Mouse (Mus musculus) kidney, embryonic 15.5 days (tissue): ENCODE measurements around the gene Foxd4. TPM values are rescaled to one million over a fixed set of nuclear protein-coding genes. Genes with fewer than 3 reads are reported as not detected.
"Not testable (repeated sequence)": the region's sequence is repeated elsewhere in the genome, so short reads cannot be mapped to it uniquely, and the experiment has no call there.

Experiments
- ATAC-seq: fragments of 200-750 bp; cut with Nextera tagmentation; replicated peaks from 2 replicates; pipeline ENCODE4 v1.8.0; 2017; ENCODE audit warnings: moderate TSS enrichment; ENCODE audit not compliant: low FRiP score
- H3K27ac ChIP-seq: fragments of 300-500 bp; sonication (generic); 2 replicates; pipeline ENCODE4 v1.5.1; 2015; ENCODE audit warnings: mild to moderate bottlenecking, inconsistent platforms
- H3K27me3 ChIP-seq: fragments of 300-500 bp; sonication (generic); 2 replicates; pipeline ENCODE4 v1.6.1; 2015; ENCODE audit warnings: inconsistent platforms
- H3K36me3 ChIP-seq: fragments of 300-500 bp; sonication (generic); 2 replicates; pipeline ENCODE4 v1.6.1; 2015; ENCODE audit warnings: inconsistent platforms
- H3K4me1 ChIP-seq: fragments of 300-500 bp; sonication (generic); 2 replicates; pipeline ENCODE4 v1.6.1; 2015; ENCODE audit warnings: inconsistent platforms
- H3K4me2 ChIP-seq: fragments of 300-500 bp; sonication (generic); 2 replicates; pipeline ENCODE4 v1.6.1; 2015; ENCODE audit warnings: moderate library complexity, mild to moderate bottlenecking, inconsistent platforms
- H3K4me3 ChIP-seq: fragments of 300-500 bp; sonication (generic); replicated peaks from 2 replicates; pipeline ENCODE4 v1.5.1; 2015; ENCODE audit warnings: mild to moderate bottlenecking, inconsistent platforms
- H3K9ac ChIP-seq: fragments of 300-500 bp; sonication (generic); 2 replicates; pipeline ENCODE4 v1.6.1; 2015; ENCODE audit warnings: mild to moderate bottlenecking, inconsistent platforms
- H3K9me3 ChIP-seq: fragments of 300-500 bp; sonication (generic); replicated peaks from 2 replicates; pipeline ENCODE4 v1.6.1; 2016; ENCODE audit warnings: inconsistent platforms
- WGBS: fragments of 180-500 bp; shearing (Covaris S2); methylation state at CpG from one replicate; pipeline ENCODE4 v1.1.7; 2015; ENCODE audit warnings: mixed read lengths; 5-methylcytosine and 5-hydroxymethylcytosine counted together
- polyA plus RNA-seq: library from polyadenylated mRNA; unstranded; fragments of >200 nt; fragmentation: Nextera tagmentation; extraction: Ambion mirVana; gene quantifications from 2 replicates; pipeline ENCODE4 v1.2.1, GENCODE M21; 2015

Foxd4 gene
- polyA plus RNA-seq, 1 experiment from 2014 or later = not detected

DNA sequence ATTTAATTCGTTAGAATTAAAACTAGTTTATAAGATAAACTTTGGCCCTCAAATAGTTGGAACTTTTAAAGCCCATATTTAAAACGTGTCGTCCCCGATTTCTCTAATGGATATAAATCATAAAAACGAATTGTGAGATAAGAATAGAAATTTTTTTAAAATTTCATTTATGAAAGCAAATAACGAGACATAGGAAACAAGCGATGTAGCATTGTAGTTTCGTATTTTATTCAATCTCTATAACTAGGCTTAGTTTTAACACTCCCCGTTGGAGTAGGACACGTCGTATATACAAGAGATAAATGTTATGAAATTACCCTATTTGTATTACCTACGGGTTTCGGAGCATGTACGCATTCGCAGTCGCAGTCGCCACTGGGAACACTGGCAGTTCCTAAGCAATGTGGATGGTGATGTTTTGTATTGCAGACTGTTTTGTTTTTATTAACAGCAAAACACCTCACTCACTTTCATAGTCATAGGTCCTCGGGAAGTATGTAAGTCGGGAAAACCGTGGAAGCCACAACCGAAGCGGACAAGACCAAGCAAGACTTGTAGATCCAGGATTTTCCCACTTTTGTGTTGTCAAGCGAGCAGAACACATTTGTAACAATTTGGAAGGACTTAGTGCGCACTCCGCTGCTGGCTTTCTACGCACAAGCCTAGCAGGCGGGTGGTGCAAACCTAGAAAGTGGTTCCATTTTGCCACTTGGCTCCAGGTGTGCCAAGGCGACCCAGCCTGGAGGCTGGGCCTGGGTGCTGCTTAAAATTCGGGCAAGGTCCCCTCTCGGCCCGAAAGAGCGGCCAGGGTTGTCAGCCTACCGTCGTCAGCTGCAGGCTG is 2.0 kb downstream of the Foxd4 start:
- Histone ChIP-seq H3K27ac (no peak overlapping the region), H3K4me3 (peak overlapping the region; percentile 45), H3K9me3 (no peaks in the 10 kb centered on the region), H3K9ac (no peak overlapping the region; the same call in 1 of the 2 replicates), H3K4me1 (peaks cover 34% of the 10 kb centered on the region), H3K36me3 (no peaks in the 10 kb centered on the region), H3K27me3 (peaks cover 89% of the 10 kb centered on the region), H3K4me2 (peak overlapping the region; percentile 75)
- WGBS = 3% methylated on average over 34 of the region's 34 CpGs
- no peak for ATAC-seq

DNA sequence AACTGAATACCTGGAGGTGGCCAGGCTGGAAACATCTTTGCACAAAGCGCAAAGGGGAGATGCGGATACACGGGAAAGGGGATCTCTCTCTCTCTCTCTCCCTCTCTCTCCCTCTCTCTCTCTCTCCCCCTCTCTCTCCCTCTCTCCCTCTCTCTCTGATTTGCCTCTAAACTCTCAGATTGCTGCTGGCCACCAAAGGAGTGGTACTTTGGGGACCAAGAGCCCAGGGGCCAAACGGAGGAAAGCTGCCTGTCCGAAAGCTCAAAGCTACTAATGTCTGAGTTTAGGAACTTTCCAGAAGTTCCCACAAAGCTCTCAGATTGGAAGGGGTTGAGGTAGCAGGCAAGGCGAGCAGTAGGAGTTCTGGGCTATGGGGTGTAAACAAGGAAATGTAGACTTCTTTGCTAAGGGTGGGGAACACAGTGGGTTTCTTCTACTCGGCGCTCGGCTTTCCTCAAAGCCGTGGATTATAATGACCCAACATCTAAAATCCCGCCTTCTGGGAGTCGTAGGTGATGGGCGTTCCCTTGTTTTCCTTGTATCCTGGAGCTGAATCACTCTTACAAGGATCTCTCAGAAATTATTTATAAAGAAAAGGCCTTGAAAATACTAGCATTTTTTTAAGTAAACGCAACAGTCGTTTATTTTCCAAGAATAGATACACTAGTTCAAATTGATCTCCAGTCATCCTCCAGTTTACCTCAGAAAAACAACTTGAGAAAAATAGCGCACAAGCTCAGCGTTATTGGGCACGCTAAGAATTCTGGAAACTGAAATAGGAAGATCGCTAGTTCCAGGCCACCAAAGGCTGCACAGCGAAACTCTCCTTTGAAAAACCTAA is 2.9 kb downstream of the Foxd4 start:
- no peaks in the 10 kb centered on the region for H3K36me3 ChIP-seq
- peaks cover 34% of the 10 kb centered on the region for H3K4me1 ChIP-seq
- 0 out of 2 replicates have a peak overlapping the region, but pooled peaks have one; percentile 54 for H3K4me2 ChIP-seq
- H3K27me3 ChIP-seq = peaks cover 89% of the 10 kb centered on the region
- no peak for ATAC-seq
- H3K9ac ChIP-seq = no peak overlapping the region
- 2% methylated on average over 19 of the region's 20 CpGs for WGBS
- no peak overlapping the region for H3K27ac ChIP-seq
- H3K4me3 ChIP-seq = peak overlapping the region; percentile 31
- H3K9me3 ChIP-seq = no peaks in the 10 kb centered on the region

GRCm38 (mm10) chr19:24897006-24897895 is 3.7 kb downstream of the Foxd4 start:
- peaks cover 34% of the 10 kb centered on the region for H3K4me1 ChIP-seq
- WGBS = 1% methylated on average over 57 of the region's 57 CpGs
- no peaks in the 10 kb centered on the region for H3K36me3 ChIP-seq
- H3K9ac ChIP-seq = no peak overlapping the region
- ATAC-seq = no peak
- H3K27me3 ChIP-seq = peaks cover 84% of the 10 kb centered on the region
- no peak overlapping the region for H3K27ac ChIP-seq
- peak overlapping the region; percentile 54 for H3K4me2 ChIP-seq
- H3K4me3 ChIP-seq = peak overlapping the region; percentile 31
- H3K9me3 ChIP-seq = no peaks in the 10 kb centered on the region

- no peaks in the 10 kb centered on the region for H3K9me3 ChIP-seq
- H3K27ac ChIP-seq = no peak overlapping the region
- H3K4me1 ChIP-seq = peaks cover 34% of the 10 kb centered on the region
- peaks cover 77% of the 10 kb centered on the region for H3K27me3 ChIP-seq
- no peaks in the 10 kb centered on the region for H3K36me3 ChIP-seq
- H3K9ac ChIP-seq = no peak overlapping the region
- 16% methylated on average over 4 of the region's 4 CpGs for WGBS
- no peak for ATAC-seq
- H3K4me2 ChIP-seq = no peak overlapping the region
- H3K4me3 ChIP-seq = no peak overlapping the region
These were observed 4.5 kb downstream of the Foxd4 start for GRCm38 (mm10) chr19:24896536-24896935.

GRCm38 (mm10) chr19:24886888-24887287 is 14.1 kb downstream of the Foxd4 start:
- Histone ChIP-seq H3K9ac (no peak overlapping the region), H3K36me3 (no peaks in the 10 kb centered on the region), H3K9me3 (no peaks in the 10 kb centered on the region), H3K4me2 (no peak overlapping the region), H3K4me1 (peaks cover 9% of the 10 kb centered on the region), H3K27me3 (peaks cover 28% of the 10 kb centered on the region; the same call in 1 of the 2 replicates), H3K27ac (no peak overlapping the region), H3K4me3 (no peak overlapping the region)
- ATAC-seq = no peak
- WGBS = 69% methylated on average over 3 of the region's 3 CpGs

GRCm38 (mm10) chr19:24885504-24885903 is 15.5 kb downstream of the Foxd4 start:
- 0 out of 2 replicates have a peak, but pooled peaks have one; percentile 52 for ATAC-seq
- Histone ChIP-seq H3K36me3 (no peaks in the 10 kb centered on the region), H3K27ac (no peak overlapping the region), H3K4me3 (no peak overlapping the region), H3K4me2 (no peak overlapping the region), H3K4me1 (peaks cover 9% of the 10 kb centered on the region), H3K9ac (no peak overlapping the region), H3K9me3 (no peaks in the 10 kb centered on the region), H3K27me3 (peaks cover 25% of the 10 kb centered on the region; the same call in 1 of the 2 replicates)
- WGBS = 6% methylated on average over 5 of the region's 5 CpGs

DNA sequence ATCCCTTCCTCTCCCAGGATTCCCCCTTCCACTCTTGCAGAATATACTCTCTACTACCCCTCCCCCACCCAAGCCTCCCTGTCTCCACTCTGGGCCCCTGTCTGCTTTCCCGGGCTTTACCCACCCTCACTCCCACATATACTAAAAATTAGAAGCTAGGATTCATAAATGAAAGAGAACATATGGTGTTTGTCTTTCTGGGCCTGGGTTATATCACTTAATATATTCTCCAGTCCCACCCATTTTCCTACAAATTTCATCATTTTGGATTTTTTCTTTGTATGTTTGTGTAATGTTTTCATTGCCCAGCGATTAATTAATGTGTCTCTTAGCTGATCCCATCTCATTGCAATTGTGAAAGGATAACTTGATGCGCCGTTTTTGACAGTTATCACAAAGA is 19.8 kb downstream of the Foxd4 start:
- H3K9ac ChIP-seq = no peak overlapping the region
- H3K4me1 ChIP-seq = peaks cover 9% of the 10 kb centered on the region
- H3K9me3 ChIP-seq = no peaks in the 10 kb centered on the region
- ATAC-seq = no peak
- no peak overlapping the region for H3K27ac ChIP-seq
- no peak overlapping the region for H3K4me3 ChIP-seq
- H3K4me2 ChIP-seq = no peak overlapping the region
- peaks cover 6% of the 10 kb centered on the region; the same call in 1 of the 2 replicates for H3K27me3 ChIP-seq
- WGBS = 55% methylated on average over 4 of the region's 4 CpGs
- no peaks in the 10 kb centered on the region for H3K36me3 ChIP-seq

GRCm38 (mm10) chr19:24875129-24875870 is 25.7 kb downstream of the Foxd4 start, which contains the start of gene Gm10053:
Gene Gm10053 (plus strand): TSS chr19:24875686.
- H3K9ac ChIP-seq, H3K9me3 ChIP-seq, H3K4me1 ChIP-seq, ATAC-seq, H3K27me3 ChIP-seq, H3K36me3 ChIP-seq, H3K27ac ChIP-seq, H3K4me2 ChIP-seq, H3K4me3 ChIP-seq: not testable (repeated sequence)
- 73% methylated on average over 23 of the region's 26 CpGs for WGBS

DNA sequence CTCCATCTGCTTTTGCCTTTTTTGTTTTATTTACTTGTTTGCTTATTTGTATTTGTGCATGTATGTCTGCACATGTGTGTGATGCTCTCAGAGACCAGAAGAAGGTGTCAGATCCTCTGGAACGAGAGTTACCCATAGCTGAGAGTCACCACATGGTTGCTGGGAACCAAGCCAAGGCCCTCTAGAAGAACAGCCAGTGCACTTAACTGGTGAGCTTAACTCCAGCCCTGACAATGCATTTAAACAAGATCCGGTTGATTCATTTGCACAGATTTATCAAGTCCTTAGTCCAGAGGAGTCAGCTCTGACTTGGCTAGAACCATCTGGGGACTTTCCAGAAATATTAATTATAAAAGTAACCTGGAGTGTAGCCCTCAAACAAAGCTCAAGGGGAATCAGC is 27.1 kb downstream of the Foxd4 start:
- no peak overlapping the region for H3K27ac ChIP-seq
- WGBS = 54% methylated on average over 2 of the region's 2 CpGs
- no peak overlapping the region for H3K4me3 ChIP-seq
- H3K9me3 ChIP-seq = no peaks in the 10 kb centered on the region
- 0 out of 2 replicates have a peak, but pooled peaks cover 3% of the 10 kb centered on the region for H3K4me1 ChIP-seq
- ATAC-seq = no peak
- H3K27me3 ChIP-seq = peaks cover 8% of the 10 kb centered on the region; the same call in 1 of the 2 replicates
- H3K4me2 ChIP-seq = no peak overlapping the region
- no peaks in the 10 kb centered on the region for H3K36me3 ChIP-seq
- H3K9ac ChIP-seq = no peak overlapping the region

DNA sequence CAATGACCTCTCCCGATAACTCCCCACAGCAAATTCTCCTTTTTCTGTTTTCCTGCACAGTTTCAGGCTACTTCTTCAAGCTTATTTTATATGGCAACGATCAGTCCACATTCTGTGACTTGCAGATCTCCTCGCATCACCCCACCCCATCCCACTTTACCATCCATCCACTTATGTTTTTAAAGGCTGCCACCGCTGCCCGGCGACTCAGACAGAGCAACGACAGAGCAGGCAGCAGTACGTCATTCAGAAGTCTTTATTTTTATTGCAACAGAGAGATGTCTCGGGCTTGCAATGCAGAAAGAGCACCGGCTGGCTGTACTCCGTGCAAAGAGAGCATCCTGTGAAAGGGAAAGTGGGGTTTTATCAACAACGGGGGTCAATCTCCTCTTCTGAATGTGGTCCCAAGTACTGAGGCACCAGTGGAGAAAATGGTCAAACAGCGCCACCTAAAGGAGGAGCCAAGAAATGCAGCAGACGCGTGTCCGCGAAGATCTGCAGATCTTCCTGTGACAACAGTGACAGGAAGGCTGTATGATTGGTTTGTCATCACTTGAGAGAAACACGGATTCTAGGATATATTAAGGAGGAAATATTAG is 29.9 kb downstream of the Foxd4 start:
- Histone ChIP-seq H3K27me3 (peaks cover 8% of the 10 kb centered on the region; the same call in 1 of the 2 replicates), H3K4me2 (peak overlapping the region; percentile 60), H3K4me3 (peak overlapping the region; percentile 40), H3K36me3 (no peaks in the 10 kb centered on the region), H3K9me3 (no peaks in the 10 kb centered on the region), H3K9ac (0 out of 2 replicates have a peak overlapping the region, but pooled peaks have one; percentile 11), H3K4me1 (0 out of 2 replicates have a peak, but pooled peaks cover 3% of the 10 kb centered on the region), H3K27ac (no peak overlapping the region)
- ATAC-seq = peak; percentile 60; the same call in 1 of the 2 replicates
- WGBS = 13% methylated on average over 18 of the region's 18 CpGs
